Mouse (Mus musculus) megakaryocyte, embryonic 14.5 days (primary cell): Measurements from ENCODE around the gene Endod1.

ENCODE experiments used
- FLI1 ChIP-seq: IDR thresholded peaks from 2 replicates; pipeline ENCODE4 v1.6.1; 2012; ENCODE audit warnings: low read length, inconsistent platforms, mixed read lengths
- GATA1 ChIP-seq: IDR thresholded peaks from 3 replicates; pipeline ENCODE4 v1.6.1; 2012; ENCODE audit warnings: mixed read lengths, low read length, inconsistent platforms, borderline replicate concordance

DNA sequence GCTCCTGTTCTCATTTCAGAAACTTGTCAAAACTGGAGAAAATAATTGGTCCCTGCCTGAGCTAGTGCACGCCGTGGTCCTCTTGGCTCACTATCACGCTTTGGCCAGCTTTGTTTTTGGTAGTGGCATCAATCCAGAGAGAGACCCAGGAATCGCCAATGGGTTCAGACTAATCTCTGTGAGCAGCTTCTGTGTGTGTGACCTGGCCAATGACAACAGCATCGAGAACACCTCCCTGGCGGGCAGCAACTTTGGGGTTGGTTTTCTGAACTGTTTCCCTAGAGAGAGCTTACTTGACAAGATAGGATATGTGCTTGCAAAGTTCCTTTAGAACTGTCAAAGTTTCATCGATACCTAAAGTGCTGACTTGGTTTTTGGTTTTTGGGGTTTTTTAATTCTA, 66.8 kb downstream of the Endod1 start:
- TF ChIP-seq GATA1 (no peak), FLI1 (no peak)
